Mouse (Mus musculus) embryonic facial prominence, embryonic 14.5 days (tissue): ENCODE results near the gene Brpf3. TPM values are rescaled to one million over a fixed set of nuclear protein-coding genes. Genes with fewer than 3 reads are reported as not detected.

Experiments used
- ATAC-seq: fragments of 200-750 bp; cut with Nextera tagmentation; 2 replicates; pipeline ENCODE4 v1.8.0; 2017; ENCODE audit warnings: low read depth, moderate number of reproducible peaks, moderate TSS enrichment
- DNase-seq: peaks from one replicate; pipeline ENCODE4 v3.0.0-alpha.2; 2015; ENCODE audit warnings: low spot score
- H3K27ac ChIP-seq: fragments of 300-500 bp; sonication (generic); replicated peaks from 2 replicates; pipeline ENCODE4 v1.5.1; 2014; ENCODE audit warnings: low read depth, mild to moderate bottlenecking, low read length, moderate library complexity
- H3K27me3 ChIP-seq: fragments of 300-500 bp; sonication (generic); replicated peaks from 2 replicates; pipeline ENCODE4 v1.6.1; 2014; ENCODE audit warnings: low read length; ENCODE audit not compliant: control insufficient read depth, insufficient read depth
- H3K36me3 ChIP-seq: fragments of 300-500 bp; sonication (generic); 2 replicates; pipeline ENCODE4 v1.6.1; 2014; ENCODE audit warnings: low read length, mixed read lengths; ENCODE audit not compliant: control insufficient read depth, insufficient read depth
- H3K4me1 ChIP-seq: fragments of 300-500 bp; sonication (generic); 2 replicates; pipeline ENCODE4 v1.6.1; 2014; ENCODE audit warnings: antibody characterized with exemption, low read length; ENCODE audit not compliant: control insufficient read depth, insufficient read depth
- H3K4me2 ChIP-seq: fragments of 300-500 bp; sonication (generic); 2 replicates; pipeline ENCODE4 v1.6.1; 2014; ENCODE audit warnings: low read depth, mild to moderate bottlenecking, low read length, moderate library complexity, mixed read lengths
- H3K4me3 ChIP-seq: fragments of 300-500 bp; sonication (generic); 2 replicates; pipeline ENCODE4 v1.5.1; 2014; ENCODE audit warnings: low read depth, mild to moderate bottlenecking, low read length
- H3K9ac ChIP-seq: fragments of 300-500 bp; sonication (generic); 2 replicates; pipeline ENCODE4 v1.6.1; 2014; ENCODE audit warnings: low read depth, mild to moderate bottlenecking, low read length, moderate library complexity, mixed read lengths
- H3K9me3 ChIP-seq: fragments of 300-500 bp; sonication (generic); 2 replicates; pipeline ENCODE4 v1.6.1; 2016; ENCODE audit warnings: low read length; ENCODE audit not compliant: control insufficient read depth
- WGBS: fragments of 180-500 bp; shearing (Covaris S2); extraction: QIAGEN DNeasy Blood & Tissue Kit; methylation state at CpG from one replicate; pipeline ENCODE4 v1.1.7; 2014; 5-methylcytosine and 5-hydroxymethylcytosine counted together
- polyA plus RNA-seq: library from polyadenylated mRNA; unstranded; fragments of >200 nt; fragmentation: Nextera tagmentation; extraction: Ambion mirVana; gene quantifications from 2 replicates; pipeline ENCODE4 v1.2.1, GENCODE M21; 2014

Brpf3 gene
- polyA plus RNA-seq, 1 experiment from 2014 or later, result 10.2 TPM

- no peak overlapping the region for H3K4me3 ChIP-seq
- no peaks in the 10 kb centered on the region for H3K9me3 ChIP-seq
- no peak overlapping the region for H3K4me2 ChIP-seq
- 46% methylated on average over 9 of the region's 9 CpGs for WGBS
- no peaks in the 10 kb centered on the region for H3K4me1 ChIP-seq
- peaks cover 5% of the 10 kb centered on the region; the same call in 1 of the 2 replicates for H3K36me3 ChIP-seq
- DNase-seq, result no peak
- no peaks in the 10 kb centered on the region for H3K27me3 ChIP-seq
- ATAC-seq, result no peak
- H3K9ac ChIP-seq, result no peak overlapping the region
- no peak overlapping the region for H3K27ac ChIP-seq
Observed at GRCm38 (mm10) chr17:28781290-28782045, 19.4 kb upstream of the Brpf3 start.

GRCm38 (mm10) chr17:28785036-28785435 lies 15.9 kb upstream of the Brpf3 start:
- ATAC-seq (no peak), DNase-seq (no peak)
- Histone ChIP-seq H3K36me3 (no peaks in the 10 kb centered on the region), H3K27ac (no peak overlapping the region), H3K27me3 (no peaks in the 10 kb centered on the region), H3K9me3 (no peaks in the 10 kb centered on the region), H3K4me2 (no peak overlapping the region), H3K9ac (no peak overlapping the region), H3K4me1 (no peaks in the 10 kb centered on the region), H3K4me3 (no peak overlapping the region)
- 84% methylated on average over 3 of the region's 3 CpGs for WGBS

- Histone ChIP-seq H3K27ac (no peak overlapping the region), H3K9ac (no peak overlapping the region), H3K36me3 (no peaks in the 10 kb centered on the region), H3K4me2 (no peak overlapping the region), H3K4me3 (no peak overlapping the region), H3K27me3 (no peaks in the 10 kb centered on the region), H3K9me3 (no peaks in the 10 kb centered on the region), H3K4me1 (no peaks in the 10 kb centered on the region)
- DNase-seq (no peak), ATAC-seq (no peak)
- 96% methylated on average over 12 of the region's 12 CpGs for WGBS
Observed at GRCm38 (mm10) chr17:28787507-28787906, 13.4 kb upstream of the Brpf3 start.

- no peaks in the 10 kb centered on the region for H3K9me3 ChIP-seq
- H3K9ac ChIP-seq, result no peak overlapping the region
- H3K27me3 ChIP-seq, result no peaks in the 10 kb centered on the region
- ATAC-seq (no peak), DNase-seq (no peak)
- 91% methylated on average over 4 of the region's 4 CpGs for WGBS
- H3K4me3 ChIP-seq, result no peak overlapping the region
- no peaks in the 10 kb centered on the region for H3K36me3 ChIP-seq
- no peak overlapping the region for H3K27ac ChIP-seq
- no peaks in the 10 kb centered on the region for H3K4me1 ChIP-seq
- no peak overlapping the region for H3K4me2 ChIP-seq
Observed at GRCm38 (mm10) chr17:28797031-28797430, 3.9 kb upstream of the Brpf3 start.

- 0 out of 2 replicates have a peak overlapping the region, but pooled peaks have one; percentile 100 for H3K9ac ChIP-seq
- no peaks in the 10 kb centered on the region for H3K36me3 ChIP-seq
- H3K27me3 ChIP-seq, result no peaks in the 10 kb centered on the region
- H3K27ac ChIP-seq, result peak overlapping the region; percentile 99; the same call in 1 of the 2 replicates
- peak; percentile 35 for DNase-seq
- 17% methylated on average over 14 of the region's 14 CpGs for WGBS
- H3K4me3 ChIP-seq, result peak overlapping the region; percentile 84
- peaks cover 10% of the 10 kb centered on the region for H3K4me1 ChIP-seq
- peak overlapping the region; percentile 97 for H3K4me2 ChIP-seq
- no peaks in the 10 kb centered on the region for H3K9me3 ChIP-seq
- ATAC-seq, result no peak
Observed at GRCm38 (mm10) chr17:28799291-28800160, 1.4 kb upstream of the Brpf3 start.

GRCm38 (mm10) chr17:28800281-28800670 lies 614 bp upstream of the Brpf3 start:
- no peaks in the 10 kb centered on the region for H3K27me3 ChIP-seq
- no peaks in the 10 kb centered on the region for H3K9me3 ChIP-seq
- DNase-seq (peak; percentile 33), ATAC-seq (peak; percentile 6; the same call in 1 of the 2 replicates)
- peak overlapping the region; percentile 84 for H3K4me3 ChIP-seq
- H3K27ac ChIP-seq, result peak overlapping the region; percentile 99
- H3K4me2 ChIP-seq, result peak overlapping the region; percentile 97
- peak overlapping the region; percentile 100 for H3K9ac ChIP-seq
- H3K36me3 ChIP-seq, result peaks cover 7% of the 10 kb centered on the region; the same call in 1 of the 2 replicates
- H3K4me1 ChIP-seq, result peaks cover 10% of the 10 kb centered on the region
- 0% methylated on average over 9 of the region's 15 CpGs for WGBS

GRCm38 (mm10) chr17:28801474-28802005 lies 650 bp downstream of the Brpf3 start:
- ATAC-seq, result peak; percentile 99
- peak; percentile 100 for DNase-seq
- Histone ChIP-seq H3K4me3 (peak overlapping the region; percentile 84), H3K27me3 (no peaks in the 10 kb centered on the region), H3K9ac (peak overlapping the region; percentile 100), H3K4me2 (peak overlapping the region; percentile 97), H3K4me1 (peaks cover 10% of the 10 kb centered on the region), H3K36me3 (peaks cover 19% of the 10 kb centered on the region), H3K9me3 (no peaks in the 10 kb centered on the region), H3K27ac (peak overlapping the region; percentile 99)
- 0% methylated on average over 17 of the region's 42 CpGs for WGBS

GRCm38 (mm10) chr17:28802006-28802481 lies 1.2 kb downstream of the Brpf3 start:
- Histone ChIP-seq H3K4me2 (peak overlapping the region; percentile 91), H3K4me1 (peaks cover 10% of the 10 kb centered on the region), H3K27ac (peak overlapping the region; percentile 99), H3K27me3 (no peaks in the 10 kb centered on the region), H3K9ac (peak overlapping the region; percentile 100), H3K4me3 (peak overlapping the region; percentile 84), H3K36me3 (peaks cover 24% of the 10 kb centered on the region), H3K9me3 (no peaks in the 10 kb centered on the region)
- no peak; the same call in 1 of the 2 replicates for ATAC-seq
- 2% methylated on average over 18 of the region's 18 CpGs for WGBS
- peak; percentile 48 for DNase-seq
